Mouse (Mus musculus) forebrain, embryonic 12.5 days (tissue): ENCODE measurements around the gene Dnaic2. TPM values are rescaled to one million over a fixed set of nuclear protein-coding genes. Genes with fewer than 3 reads are reported as not detected.

Experiments
- polyA plus RNA-seq: library from polyadenylated mRNA; unstranded; fragments of >200 nt; fragmentation: Nextera tagmentation; extraction: Ambion mirVana; gene quantifications from 2 replicates; pipeline ENCODE4 v1.2.1, GENCODE M21; 2016

The Dnaic2 gene
- polyA plus RNA-seq, 1 experiment from 2014 or later = 2.0 TPM

Other genes with a start within 250 kb of the Dnaic2 start
- gene Rpl38, start 58.9 kb upstream of the Dnaic2 start, polyA plus RNA-seq = 859 and 942 TPM in 2 replicates
- 11.8 and 13.0 TPM in 2 replicates for gene Ttyh2, start 52.0 kb upstream of the Dnaic2 start, polyA plus RNA-seq
- gene Kif19a, start 38.0 kb downstream of the Dnaic2 start, polyA plus RNA-seq = 0.80 and 1.4 TPM in 2 replicates
- 41.6 and 44.8 TPM in 2 replicates for gene Btbd17, start 68.5 kb downstream of the Dnaic2 start, polyA plus RNA-seq
- not detected in 2 replicates for gene Gpr142, start 71.5 kb downstream of the Dnaic2 start, polyA plus RNA-seq
- 8.4 and 10.8 TPM in 2 replicates for gene Gprc5c, start 123.7 kb downstream of the Dnaic2 start, polyA plus RNA-seq
- 0.44 and 0.68 TPM in 2 replicates for gene Cd300a, start 162.6 kb downstream of the Dnaic2 start, polyA plus RNA-seq
- gene Cd300lb, start 207.0 kb downstream of the Dnaic2 start, polyA plus RNA-seq = not detected in 2 replicates
- gene Cd300c, start 241.7 kb downstream of the Dnaic2 start, polyA plus RNA-seq = not detected in 2 replicates